Mouse (Mus musculus): Measurements from ENCODE around the gene Abr.

Gene Abr

DNA sequence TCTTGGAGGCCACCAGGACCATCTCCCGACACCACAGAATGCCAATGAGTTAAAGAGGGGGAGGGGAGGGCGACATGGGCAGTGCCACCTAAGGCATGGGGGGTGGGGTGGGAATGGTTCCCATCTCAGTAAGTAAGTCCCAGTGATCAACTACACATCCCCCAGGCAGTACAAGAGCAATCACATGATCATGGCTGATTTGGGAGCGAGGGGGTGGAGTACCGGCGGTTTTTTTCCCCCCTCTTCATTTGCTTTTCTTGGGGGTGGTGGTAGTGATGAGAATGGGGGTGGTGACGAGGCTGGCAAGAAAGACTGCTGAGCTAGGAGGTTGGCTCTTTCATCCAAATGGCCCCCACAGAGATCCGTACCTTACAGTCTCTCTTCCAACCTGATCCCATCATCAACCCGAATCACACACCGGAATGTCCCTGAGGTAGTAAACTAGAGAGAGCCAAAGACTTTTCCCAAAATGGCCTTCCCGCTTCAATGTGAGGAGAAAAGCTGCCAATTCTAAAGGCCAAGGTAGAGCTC, 51.8 kb downstream of the Abr start:
- no peak for DNase-seq (ENCODE audit: low read depth, low spot score)

DNA sequence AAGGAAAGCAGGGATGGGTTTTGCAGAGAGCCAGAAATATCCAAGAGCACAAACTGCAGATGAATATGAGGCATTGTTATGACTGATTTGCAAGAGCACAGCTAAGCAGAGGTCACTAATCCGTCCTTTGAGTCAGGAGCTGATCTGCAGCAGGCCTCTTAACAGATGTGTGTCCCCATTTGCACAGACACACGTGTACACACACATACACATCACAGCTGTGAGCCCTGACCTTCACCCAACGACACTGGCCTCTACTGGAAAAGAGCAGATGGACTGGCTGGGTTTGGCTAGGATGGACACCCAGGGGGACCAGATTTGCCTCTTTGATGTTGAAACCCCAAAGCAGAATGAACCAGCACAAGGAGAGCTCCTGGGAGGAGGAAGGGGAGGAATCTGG, 52.7 kb downstream of the Abr start:
- DNase-seq (ENCODE audit: low read depth, low spot score) = no peak

DNA sequence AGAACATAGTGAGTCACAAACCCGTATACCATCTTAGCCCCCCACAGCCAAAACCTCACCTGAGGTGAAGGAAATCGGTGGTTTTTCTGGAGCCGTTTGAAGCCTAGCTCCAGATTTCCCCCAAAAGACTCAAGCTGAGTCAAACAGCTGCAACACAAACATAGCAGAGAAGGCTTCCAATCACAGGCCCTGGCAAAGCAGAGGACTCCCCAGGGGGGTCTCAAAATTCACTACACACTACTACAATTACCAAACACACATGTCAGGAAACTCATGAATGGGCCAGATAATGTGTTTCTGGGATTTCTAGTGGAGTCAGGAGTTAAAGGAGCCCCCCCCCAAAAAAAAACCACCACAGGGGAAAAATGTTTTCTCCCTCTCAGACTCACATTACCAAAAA, 56.0 kb downstream of the Abr start:
- DNase-seq (ENCODE audit: low read depth, low spot score) = no peak

DNA sequence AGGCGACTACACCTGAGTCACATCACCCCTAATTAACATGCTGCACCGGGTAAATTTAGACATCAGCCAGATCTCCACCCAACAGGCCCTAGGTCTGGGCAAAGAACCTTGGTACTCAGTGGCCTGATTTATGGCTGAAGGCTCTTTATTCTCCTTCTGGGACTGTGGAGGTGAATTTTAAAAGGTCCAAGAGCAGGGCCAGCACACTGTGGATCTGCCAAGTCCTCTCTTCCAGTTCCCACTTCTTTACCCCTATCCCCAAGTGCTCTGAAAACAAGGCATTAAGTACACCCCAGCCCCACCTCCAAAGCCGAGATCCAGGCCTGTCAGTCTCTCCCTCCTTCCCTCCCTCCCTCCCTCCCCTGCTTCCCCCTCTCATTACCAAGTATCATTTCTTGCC, 59.5 kb downstream of the Abr start:
- no peak for DNase-seq (ENCODE audit: low read depth, low spot score)

DNA sequence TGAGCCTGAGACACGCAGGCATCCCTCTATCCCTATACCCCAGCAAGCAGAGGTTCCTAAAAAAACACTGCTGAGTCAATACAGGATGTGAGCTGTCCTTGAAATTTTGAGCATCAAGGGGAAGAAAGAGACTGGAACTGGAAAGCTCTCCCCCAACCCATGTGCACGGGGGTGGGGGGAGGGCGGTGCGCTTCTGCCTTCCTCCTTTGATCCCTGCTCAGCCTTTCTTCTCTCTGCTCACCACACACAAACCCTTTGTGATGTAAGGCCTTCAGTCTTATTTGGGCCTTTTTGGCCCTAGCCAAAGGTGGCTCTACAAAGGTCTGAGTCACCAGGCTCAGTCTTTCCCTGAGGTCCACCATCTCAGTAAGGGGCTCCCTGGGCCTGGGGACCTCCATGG, 59.9 kb downstream of the Abr start:
- no peak for DNase-seq (ENCODE audit: low read depth, low spot score)

DNA sequence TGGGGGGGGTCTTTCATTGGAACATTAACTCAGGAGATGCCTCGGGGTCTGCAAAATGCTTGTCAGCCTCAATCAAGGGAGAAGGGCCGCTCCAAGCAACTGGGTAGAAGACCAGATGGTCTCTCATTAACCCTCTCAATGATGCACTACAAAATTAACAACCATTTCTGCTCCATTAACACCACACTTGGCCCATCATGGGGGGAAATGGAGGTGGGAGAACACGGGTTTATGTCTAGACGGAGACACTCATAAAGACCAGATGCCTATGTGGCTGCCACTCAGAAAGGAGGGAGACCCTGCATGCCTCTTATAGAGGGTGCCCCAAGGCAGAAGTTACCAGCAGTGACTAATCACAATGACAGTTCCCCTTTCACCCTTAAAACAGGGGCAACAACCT, 64.3 kb downstream of the Abr start:
- no peak for DNase-seq (ENCODE audit: low read depth, low spot score)

DNA sequence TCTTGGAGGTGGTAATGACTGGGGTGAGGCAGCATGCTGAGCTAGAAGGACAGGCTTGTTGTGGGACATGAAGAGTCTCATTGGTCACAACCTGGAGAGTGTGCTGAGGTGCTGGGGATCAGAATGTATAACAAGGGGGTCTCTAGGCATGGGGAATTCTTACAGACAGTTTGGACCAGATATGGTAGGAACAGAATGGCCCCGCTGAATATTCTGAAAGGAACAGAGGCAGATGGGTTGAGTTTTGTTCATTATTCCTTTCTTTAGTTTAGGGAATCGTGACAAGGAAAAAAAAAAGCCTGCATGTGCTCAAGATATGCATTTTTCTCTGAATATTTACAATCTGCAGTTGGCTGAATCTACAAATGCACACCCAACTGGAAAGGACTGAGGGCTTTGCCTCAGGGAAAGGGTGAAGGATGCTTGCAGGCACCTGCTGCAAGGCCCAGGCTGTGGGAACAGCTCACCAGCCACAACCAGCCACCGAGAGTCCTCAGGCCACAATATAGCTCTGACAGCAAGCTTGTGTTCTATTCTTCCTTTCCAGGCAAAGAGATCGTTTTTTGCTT, 73.9 kb downstream of the Abr start:
- no peak for DNase-seq (ENCODE audit: low read depth, low spot score)

DNA sequence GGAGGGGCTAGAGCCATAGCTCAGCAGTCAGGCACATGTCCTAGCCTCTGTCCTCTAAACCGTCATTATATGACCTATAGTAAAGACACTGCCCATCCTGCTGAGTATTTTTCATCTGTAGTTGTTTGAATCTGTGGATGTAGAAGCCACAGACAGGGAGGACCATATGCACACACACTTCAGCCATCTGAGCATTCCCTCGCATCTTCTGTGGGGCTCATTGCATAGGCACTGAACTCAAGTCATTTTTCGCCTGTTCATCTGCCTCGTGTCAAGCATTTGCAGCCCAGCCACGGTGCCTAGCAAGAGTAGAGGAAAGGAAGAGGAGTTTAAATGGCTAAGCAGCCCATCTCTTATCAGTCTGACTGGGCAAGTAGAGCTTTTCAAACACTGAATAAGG, 74.7 kb downstream of the Abr start:
- DNase-seq (ENCODE audit: low read depth, low spot score) = no peak

DNA sequence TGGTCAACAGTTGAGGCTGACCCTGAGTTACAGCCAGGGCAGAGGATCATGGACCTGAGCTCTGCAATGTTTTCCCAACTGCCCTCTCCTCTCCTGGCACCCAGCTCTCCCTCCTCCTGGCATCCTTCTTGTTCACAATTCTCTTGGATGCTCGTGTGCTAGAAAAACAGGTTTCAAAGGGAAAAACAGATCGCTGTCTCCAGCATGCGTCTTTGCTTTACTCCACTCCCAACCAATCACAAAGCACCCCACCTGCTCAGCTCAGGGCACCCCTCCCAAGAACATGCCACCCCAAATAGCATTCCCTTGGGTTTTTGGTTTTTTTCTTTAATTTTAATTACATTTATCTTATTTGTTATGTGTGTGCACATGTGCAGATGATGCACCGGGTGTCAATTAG, 75.7 kb downstream of the Abr start:
- DNase-seq (ENCODE audit: low read depth, low spot score) = no peak

DNA sequence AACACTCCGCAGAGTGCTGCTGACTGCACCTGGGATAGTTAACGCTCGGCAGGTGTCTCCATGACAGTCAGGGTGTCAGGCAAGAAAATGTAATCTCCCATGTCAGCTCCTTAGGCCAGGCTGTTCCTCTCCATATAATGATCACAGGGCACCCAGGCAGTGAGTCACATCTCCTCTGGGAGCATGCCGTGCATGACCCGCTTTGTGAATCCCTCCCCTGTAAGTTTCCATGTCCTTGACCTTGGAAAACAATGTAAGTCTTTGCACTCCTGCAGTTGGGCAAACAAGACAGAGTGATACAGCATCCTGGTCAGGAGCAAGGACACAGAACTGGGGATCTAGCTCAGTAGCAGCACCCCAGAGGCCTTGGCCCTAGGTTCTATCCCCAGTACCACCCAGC, 78.8 kb downstream of the Abr start:
- DNase-seq (ENCODE audit: low read depth, low spot score) = no peak

DNA sequence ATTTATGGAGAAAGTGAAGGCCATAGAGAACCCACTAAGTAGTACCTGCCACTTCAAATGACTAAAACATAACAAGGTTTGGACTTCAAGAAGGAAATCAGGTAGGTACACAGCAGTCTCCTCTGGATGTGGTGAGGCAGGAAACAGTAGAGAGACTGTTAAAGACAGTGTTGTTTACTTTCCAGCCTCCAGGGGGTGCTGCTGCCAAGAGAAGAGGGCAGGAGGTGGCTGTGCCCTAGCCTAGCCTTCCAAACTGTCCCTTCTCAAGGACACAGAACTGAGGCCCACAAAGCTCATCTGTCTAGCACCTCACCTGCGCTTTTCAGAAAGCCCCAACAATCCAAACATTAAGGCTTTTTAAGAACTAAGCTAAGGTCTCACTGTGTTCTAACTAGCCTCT, 81.1 kb downstream of the Abr start:
- no peak for DNase-seq (ENCODE audit: low read depth, low spot score)

DNA sequence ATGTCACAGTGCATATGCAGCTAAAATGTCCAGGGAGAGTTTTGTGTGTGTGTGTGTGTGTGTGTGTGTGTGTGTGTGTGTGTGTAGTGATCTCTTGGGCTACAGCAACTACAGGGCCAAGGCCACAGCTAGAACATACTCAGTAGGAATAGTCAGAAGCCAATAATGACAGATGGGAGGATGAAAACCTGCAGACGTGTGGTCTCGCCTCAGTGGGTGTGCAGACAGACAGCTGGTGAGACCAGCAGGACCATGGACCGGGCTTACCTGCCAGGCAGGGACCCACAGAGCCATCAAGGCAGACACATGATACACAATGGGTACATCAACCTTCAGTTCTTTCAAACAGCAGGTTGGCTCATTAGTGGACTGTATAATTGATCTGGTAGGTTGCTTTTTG, 84.7 kb downstream of the Abr start:
- no peak for DNase-seq (ENCODE audit: low read depth, low spot score)

DNA sequence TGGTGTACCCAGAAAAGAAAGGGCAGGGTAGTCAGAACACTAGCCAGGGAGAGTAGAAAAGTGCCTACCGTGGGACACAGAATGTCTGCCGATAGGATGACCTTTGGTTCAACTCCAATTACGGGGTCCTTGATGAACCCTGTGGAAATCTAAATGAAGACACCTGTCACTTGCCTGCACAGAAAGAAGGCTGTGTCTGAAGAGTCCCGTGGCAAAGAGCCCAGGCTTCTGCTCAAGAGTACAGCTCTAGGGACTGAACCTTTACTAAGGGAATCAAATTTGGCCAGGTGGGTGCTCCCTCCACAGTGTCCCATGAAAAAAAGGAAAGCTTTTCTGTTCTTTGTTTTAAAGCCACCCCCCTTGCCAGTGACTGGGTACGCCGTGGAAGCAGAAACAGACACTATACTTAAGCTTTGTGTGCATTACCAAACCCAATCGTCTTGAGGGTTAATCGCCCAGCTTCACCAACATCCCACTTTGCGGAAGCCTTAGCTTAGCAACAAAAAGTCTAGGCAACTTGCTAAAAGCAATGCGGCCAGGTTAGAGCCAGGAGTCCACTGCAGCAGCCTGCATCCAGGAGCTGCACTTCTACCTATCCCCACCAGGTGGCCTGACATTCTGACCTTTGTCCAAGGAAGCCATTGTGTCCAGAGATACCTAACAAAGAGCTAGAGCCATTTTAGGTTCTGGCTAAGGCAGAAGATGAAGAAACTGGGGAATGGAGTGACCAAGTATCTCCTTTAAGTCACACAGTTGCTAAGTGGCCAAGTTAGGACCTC, 85.3 kb downstream of the Abr start:
- DNase-seq (ENCODE audit: low read depth, low spot score) = peak; percentile 46

DNA sequence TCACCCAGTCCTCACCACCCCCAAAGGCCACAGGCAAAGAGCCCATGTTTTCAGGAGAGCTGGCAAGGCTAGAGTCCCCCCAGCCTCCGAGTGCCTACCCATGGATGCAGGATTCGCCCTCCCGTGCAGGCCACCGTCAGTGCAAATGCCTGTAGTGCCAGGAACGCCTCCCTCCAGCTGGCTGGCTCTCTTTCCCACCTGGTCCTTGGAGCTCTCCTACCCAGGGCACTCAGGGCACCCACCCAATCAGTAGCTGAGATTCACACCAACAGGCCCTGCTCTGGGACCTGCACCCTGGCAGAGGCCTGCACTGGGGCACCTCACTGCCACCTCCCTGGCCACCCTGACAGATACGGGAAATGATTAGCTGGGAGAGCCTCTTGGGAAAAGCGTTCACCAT, 90.1 kb downstream of the Abr start:
- DNase-seq (ENCODE audit: low read depth, low spot score) = no peak

DNA sequence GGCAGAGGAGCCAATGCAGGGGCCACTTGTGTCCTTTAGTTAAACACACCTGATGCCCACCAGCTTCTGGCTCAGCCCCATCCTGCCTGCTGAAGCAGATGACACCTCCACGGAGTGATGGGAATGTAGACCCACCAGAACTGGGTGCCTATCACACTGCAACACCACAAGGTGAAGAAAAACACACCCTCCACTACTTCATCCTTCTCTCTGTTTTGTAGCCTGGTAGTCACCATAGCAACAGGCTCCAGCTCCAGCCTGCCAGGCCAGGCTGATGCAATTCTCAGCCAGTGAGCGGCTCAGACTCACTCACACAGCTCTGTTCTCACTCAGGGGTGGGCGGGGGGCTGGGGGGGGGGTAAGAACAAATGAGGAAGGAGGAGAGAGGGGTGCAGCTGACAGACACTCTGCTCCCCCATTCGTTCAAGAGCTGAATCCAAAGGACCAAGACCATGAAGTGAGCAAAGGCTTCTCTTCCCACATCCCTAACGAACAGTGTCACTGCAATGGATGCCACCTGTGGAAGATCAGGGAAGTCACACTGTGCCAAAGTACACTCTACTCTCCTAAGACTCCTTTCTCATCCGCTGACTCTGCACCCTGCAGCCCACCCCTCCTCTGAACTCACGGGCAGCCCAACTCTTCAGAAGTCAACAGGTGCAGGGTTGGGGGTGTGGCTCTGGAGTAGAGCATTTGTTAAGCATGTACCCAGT, 91.0 kb downstream of the Abr start:
- no peak for DNase-seq (ENCODE audit: low read depth, low spot score)

DNA sequence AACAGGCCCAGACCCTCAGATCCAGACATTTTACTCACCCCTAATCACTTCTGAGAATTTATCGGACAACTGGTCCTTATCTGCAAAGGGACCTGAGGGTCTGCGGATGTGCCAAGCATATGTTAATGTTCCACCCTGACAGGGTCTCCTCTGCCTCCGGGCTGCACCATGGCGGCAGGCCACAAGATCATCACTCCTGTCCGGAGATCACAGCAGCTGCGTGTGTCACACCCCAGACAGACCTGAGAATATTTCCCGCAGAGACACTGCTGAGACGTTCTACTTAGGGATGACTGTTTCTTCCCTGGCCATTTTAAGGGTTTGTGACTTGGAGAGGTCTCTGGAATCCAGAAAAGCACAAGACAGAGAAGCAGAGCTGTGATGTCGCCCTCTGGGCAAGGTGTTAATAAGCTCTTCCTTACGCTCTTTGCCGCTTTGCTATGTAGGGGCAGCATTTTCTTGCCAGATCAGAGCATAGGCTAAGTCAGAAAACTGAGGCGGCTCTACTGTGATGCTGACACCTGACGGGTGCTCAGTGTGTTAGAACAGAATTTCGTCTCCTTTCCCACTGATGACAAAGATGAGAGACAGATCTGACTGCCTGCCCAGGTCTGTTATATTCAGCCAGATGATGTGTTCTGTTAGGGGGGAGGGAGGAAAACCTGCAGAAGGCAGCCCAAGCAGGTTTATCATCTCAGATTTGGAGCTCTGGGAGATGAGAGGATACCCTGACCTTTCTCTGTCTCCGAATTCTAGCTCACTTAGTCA, 91.8 kb downstream of the Abr start:
- no peak for DNase-seq (ENCODE audit: low read depth, low spot score)

DNA sequence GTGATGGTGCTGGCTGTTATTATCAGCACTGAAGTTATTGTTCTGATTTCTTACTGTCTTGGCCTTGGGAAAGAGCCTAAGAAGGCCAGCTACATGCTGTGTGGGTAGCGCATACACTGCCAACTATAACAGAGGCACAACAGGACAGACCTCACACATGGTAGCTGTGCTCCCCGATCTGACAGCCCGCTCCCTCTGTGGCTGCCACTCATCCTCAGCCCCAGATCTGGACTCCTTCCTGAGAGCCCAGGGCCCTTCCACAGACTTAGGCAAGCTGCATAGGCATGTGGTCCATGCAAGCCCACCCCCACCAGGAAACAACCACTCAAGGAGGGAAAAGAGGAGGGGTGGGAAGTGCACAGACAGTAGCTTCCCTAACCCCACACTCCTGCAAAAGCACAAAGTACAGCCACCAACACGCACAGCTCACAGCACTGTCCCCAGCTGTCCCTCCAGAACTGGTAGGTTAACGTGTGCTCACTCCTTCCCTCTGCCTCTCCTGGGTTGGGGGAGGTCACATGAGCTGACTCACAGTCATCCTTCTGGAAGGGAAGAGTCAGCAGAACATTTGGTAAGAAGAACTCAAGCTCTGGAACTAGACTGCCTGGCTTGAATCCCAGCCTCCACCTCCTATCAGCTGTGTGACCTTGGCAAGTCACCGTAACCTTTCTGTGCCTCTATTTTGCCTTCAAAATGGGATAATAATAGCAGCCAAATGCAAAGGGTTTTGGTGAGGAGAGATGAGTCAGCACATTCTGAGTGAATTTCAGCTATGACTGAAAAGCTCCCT, 92.6 kb downstream of the Abr start:
- DNase-seq (ENCODE audit: low read depth, low spot score) = no peak

DNA sequence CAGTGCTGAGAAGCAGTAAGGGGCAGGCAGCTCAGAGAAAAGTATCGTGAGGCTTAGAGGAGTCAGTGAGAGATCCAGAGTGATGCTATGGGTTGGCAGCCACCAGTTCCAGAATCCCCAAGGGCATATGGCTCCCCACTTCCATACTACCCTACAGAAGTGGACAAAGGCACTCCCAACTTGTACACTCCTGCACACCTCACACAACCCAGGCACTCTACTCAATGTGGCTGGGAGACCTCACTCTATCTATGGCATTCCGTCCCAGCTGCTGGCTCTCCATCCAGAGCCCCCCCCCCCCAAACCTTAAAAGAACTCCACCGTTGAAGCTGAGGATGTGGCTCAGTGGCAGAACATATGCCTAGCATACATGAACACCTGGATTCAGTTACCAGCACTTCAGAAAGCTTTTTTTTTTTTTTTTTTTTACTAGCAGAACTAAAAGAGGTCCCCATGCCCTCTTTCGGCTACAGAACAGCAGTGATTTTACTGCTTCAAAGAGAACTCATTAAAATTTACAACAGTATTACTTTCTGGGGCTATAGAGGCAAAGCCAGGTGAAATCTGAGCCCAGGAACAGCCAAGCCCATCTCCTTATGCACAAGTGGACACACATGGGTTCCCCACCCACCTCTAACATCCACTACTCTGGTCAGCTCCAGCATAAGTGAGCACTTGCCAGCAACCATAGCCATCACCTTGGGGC, 96.3 kb downstream of the Abr start:
- DNase-seq (ENCODE audit: low read depth, low spot score) = no peak

DNA sequence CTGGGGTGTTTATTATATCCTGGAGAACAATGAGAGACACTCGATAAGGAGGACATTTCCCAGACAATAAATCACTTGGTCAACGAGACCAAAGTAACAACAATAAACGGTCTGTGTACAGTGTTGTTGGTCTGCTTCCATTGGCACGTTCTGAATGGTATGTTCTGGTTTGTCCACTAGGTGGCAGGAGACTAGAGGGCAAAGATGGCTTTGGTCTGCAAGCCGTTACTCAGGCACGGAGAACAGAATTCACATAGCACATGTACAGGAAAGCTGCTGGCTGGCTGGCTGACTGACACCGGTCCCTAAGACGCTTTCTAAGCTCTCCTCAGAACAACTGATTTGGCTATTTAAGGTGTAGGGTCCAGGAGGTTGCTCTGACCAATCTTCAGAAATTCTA, 97.2 kb downstream of the Abr start:
- DNase-seq (ENCODE audit: low read depth, low spot score) = peak; percentile 65

DNA sequence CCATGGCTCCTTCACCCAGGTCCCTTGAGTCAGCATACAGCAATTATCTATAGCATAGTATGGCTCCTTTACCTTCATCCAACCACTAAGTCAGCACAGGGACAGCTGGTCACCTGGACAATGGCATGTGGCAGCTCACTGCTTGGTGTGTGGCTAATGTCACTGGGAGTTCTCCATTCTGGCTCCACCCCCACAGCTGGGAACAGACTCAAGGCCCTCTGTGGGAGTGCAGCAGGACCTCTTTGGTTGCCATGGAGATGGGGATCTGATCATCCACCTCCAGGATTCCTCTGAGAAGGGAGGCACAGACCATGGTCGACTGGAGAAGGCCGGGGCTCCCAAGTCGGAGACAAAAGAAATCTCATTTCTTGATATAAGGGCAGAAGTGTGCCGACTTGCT, 98.8 kb downstream of the Abr start:
- no peak for DNase-seq (ENCODE audit: low read depth, low spot score)

DNA sequence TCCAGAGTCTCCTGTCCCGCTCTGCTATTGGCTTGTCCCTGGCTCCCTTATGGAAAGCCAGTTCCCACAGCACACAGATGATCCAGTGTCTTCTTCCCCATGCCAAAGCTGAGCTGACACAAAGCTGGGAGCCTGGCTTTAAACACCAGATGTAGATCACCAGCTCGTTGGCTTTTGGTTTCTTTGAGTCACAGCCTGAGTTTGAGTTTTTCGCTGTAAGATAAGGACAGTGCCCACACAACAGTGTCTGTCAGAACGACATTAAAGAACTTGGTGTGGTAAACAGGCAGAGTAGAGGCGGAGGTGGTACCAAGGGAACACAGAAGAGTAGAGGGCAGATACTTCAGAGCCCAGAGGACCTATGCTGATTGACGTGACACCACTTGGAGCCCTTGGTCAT, 101.2 kb downstream of the Abr start:
- no peak for DNase-seq (ENCODE audit: low read depth, low spot score)

Data from WW6 (cell line).